Mouse (Mus musculus) G1E (cell line): ENCODE data around the gene Nav1. TPM values are rescaled to one million over a fixed set of nuclear protein-coding genes. Genes with fewer than 3 reads are reported as not detected.

Experiments used
- ATAC-seq: 2 replicates; pipeline ENCODE4 v1.8.0; 2016; ENCODE audit warnings: mild to moderate bottlenecking; ENCODE audit not compliant: insufficient number of reproducible peaks, poor library complexity, low FRiP score, severe bottlenecking; ENCODE audit errors: extremely low read depth
- DNase-seq: peaks from one replicate; pipeline ENCODE4 v3.0.0; 2012; ENCODE audit warnings: low spot score
- H3K27me3 ChIP-seq: 2 replicates; pipeline ENCODE4 v1.6.1; 2012; ENCODE audit warnings: mild to moderate bottlenecking, low read length, inconsistent platforms; ENCODE audit not compliant: insufficient read depth
- H3K36me3 ChIP-seq: replicated peaks from 2 replicates; pipeline ENCODE3; 2012; ENCODE audit warnings: mild to moderate bottlenecking, inconsistent platforms
- H3K4me1 ChIP-seq: 2 replicates; pipeline ENCODE4 v1.6.1; 2012; ENCODE audit warnings: low read depth, low read length, inconsistent platforms, mixed read lengths; ENCODE audit not compliant: insufficient read depth
- H3K4me3 ChIP-seq: 2 replicates; pipeline ENCODE4 v1.5.1; 2012; ENCODE audit warnings: low read depth, mild to moderate bottlenecking, inconsistent platforms, low read length, moderate library complexity, mixed read lengths
- H3K9me3 ChIP-seq: replicated peaks from 2 replicates; pipeline ENCODE4 v1.6.1; 2012; ENCODE audit warnings: inconsistent platforms
- CTCF ChIP-seq: IDR thresholded peaks from 2 replicates; pipeline ENCODE4 v1.5.1; 2012; ENCODE audit warnings: low read depth, low read length, inconsistent platforms, mixed read lengths
- GATA1 ChIP-seq: IDR thresholded peaks from 2 replicates; pipeline ENCODE4 v1.6.1; 2012; ENCODE audit warnings: borderline replicate concordance, low read length, inconsistent platforms, mixed read lengths
- GATA2 ChIP-seq: IDR thresholded peaks from 2 replicates; pipeline ENCODE4 v1.6.1; 2012; ENCODE audit warnings: low read depth, low read length, inconsistent platforms, borderline replicate concordance
- POLR2AphosphoS5 ChIP-seq: IDR thresholded peaks from 2 replicates; pipeline ENCODE4 v1.6.1; 2012; ENCODE audit warnings: low read depth, low read length, inconsistent platforms; ENCODE audit not compliant: insufficient replicate concordance
- TAL1 ChIP-seq: conservative IDR thresholded peaks from 2 replicates; pipeline ENCODE4 v1.6.1; 2012; ENCODE audit warnings: low read depth, low read length, inconsistent platforms, mixed read lengths
- polyA plus RNA-seq: library from polyadenylated mRNA; stranded (reverse); fragments of >175 nt; gene quantifications from 2 replicates; pipeline ENCODE4 v1.2.3, GENCODE M21; 2012
- total RNA-seq, 2 experiments: library from RNA; stranded (forward) in 1 of 2; stranded (reverse) in 1 of 2; fragments of 200-1000 nt in 1 of 2; fragments of >200 nt in 1 of 2; fragmentation: Nextera tagmentation in 1 of 2; gene quantifications; 2 replicates each; pipeline ENCODE4 v1.2.3; 2014 to 2017

Gene Nav1
- total and polyA plus RNA-seq, 3 experiments, result 0.22 TPM; not detected in 2

GRCm38 (mm10) chr1:135481656-135482055, 125.4 kb downstream of the Nav1 start:
- DNase-seq (no peak), ATAC-seq (no peak)
- H3K4me1 ChIP-seq, result no peaks in the 10 kb centered on the region
- H3K4me3 ChIP-seq, result no peak overlapping the region
- no peak for TF ChIP-seq GATA2
- TF ChIP-seq POLR2AphosphoS5, result no peak
- TF ChIP-seq CTCF, result no peak
- no peak for TF ChIP-seq GATA1
- H3K36me3 ChIP-seq, result no peaks in the 10 kb centered on the region
- peaks cover 7% of the 10 kb centered on the region; the same call in 1 of the 2 replicates for H3K27me3 ChIP-seq
- H3K9me3 ChIP-seq, result no peaks in the 10 kb centered on the region

GRCm38 (mm10) chr1:135480815-135481214, 126.3 kb downstream of the Nav1 start:
- ATAC-seq (no peak), DNase-seq (no peak)
- TF ChIP-seq GATA2 (no peak), CTCF (no peak), TAL1 (no peak), GATA1 (no peak), POLR2AphosphoS5 (no peak)

GRCm38 (mm10) chr1:135475571-135475895, 131.6 kb downstream of the Nav1 start:
- ATAC-seq, result no peak
- no peaks in the 10 kb centered on the region for H3K9me3 ChIP-seq
- TF ChIP-seq GATA2, result no peak
- no peak for TF ChIP-seq GATA1
- TF ChIP-seq CTCF, result no peak
- no peak for TF ChIP-seq POLR2AphosphoS5
- TF ChIP-seq TAL1, result no peak

More at GRCm38 (mm10) chr1:135480815-135481214, 126.3 kb downstream of the Nav1 start:
- H3K4me3 ChIP-seq, result no peak overlapping the region
- H3K27me3 ChIP-seq, result peaks cover 7% of the 10 kb centered on the region; the same call in 1 of the 2 replicates
- H3K9me3 ChIP-seq, result no peaks in the 10 kb centered on the region
- no peaks in the 10 kb centered on the region for H3K4me1 ChIP-seq
- no peaks in the 10 kb centered on the region for H3K36me3 ChIP-seq

GRCm38 (mm10) chr1:135474861-135475570, 132.1 kb downstream of the Nav1 start:
- no peak for ATAC-seq
- Histone ChIP-seq H3K27me3 (peaks cover 22% of the 10 kb centered on the region), H3K4me3 (no peak overlapping the region), H3K4me1 (no peaks in the 10 kb centered on the region), H3K9me3 (no peaks in the 10 kb centered on the region), H3K36me3 (no peaks in the 10 kb centered on the region)
- DNase-seq, result no peak
- TF ChIP-seq GATA1 (no peak), POLR2AphosphoS5 (no peak), GATA2 (no peak), TAL1 (no peak), CTCF (no peak)

More at GRCm38 (mm10) chr1:135475571-135475895, 131.6 kb downstream of the Nav1 start:
- Histone ChIP-seq H3K4me1 (no peaks in the 10 kb centered on the region), H3K36me3 (no peaks in the 10 kb centered on the region), H3K4me3 (no peak overlapping the region), H3K27me3 (peaks cover 22% of the 10 kb centered on the region)
- DNase-seq, result no peak

GRCm38 (mm10) chr1:135472536-135472935, 134.6 kb downstream of the Nav1 start:
- ATAC-seq (no peak), DNase-seq (no peak)
- H3K4me1 ChIP-seq, result no peaks in the 10 kb centered on the region
- H3K27me3 ChIP-seq, result peaks cover 27% of the 10 kb centered on the region
- H3K4me3 ChIP-seq, result no peak overlapping the region
- no peaks in the 10 kb centered on the region for H3K36me3 ChIP-seq
- H3K9me3 ChIP-seq, result no peaks in the 10 kb centered on the region
- no peak for TF ChIP-seq GATA1
- TF ChIP-seq GATA2, result no peak
- TF ChIP-seq CTCF, result no peak
- no peak for TF ChIP-seq POLR2AphosphoS5
- TF ChIP-seq TAL1, result no peak

GRCm38 (mm10) chr1:135471742-135472141, 135.4 kb downstream of the Nav1 start:
- Histone ChIP-seq H3K9me3 (no peaks in the 10 kb centered on the region), H3K4me1 (peaks cover 3% of the 10 kb centered on the region; the same call in 1 of the 2 replicates), H3K36me3 (no peaks in the 10 kb centered on the region), H3K27me3 (peaks cover 29% of the 10 kb centered on the region), H3K4me3 (no peak overlapping the region)
- ATAC-seq (no peak), DNase-seq (no peak)
- TF ChIP-seq GATA1 (no peak), GATA2 (no peak), TAL1 (no peak), POLR2AphosphoS5 (no peak), CTCF (no peak)
